Mouse (Mus musculus): ENCODE measurements around the gene Sp1.

Sp1 gene

GRCm38 (mm10) chr15:102405489-102406195 lies at the start of gene Sp1:
TSS of gene Sp1 (plus strand) at chr15:102406143.
- in situ Hi-C loops (cut with MboI, MseI), result loop anchor here (25.0 kb wide), 1 partner anchor 857 kb away; the partner anchor contains the start of genes Copz1 and Nfe2

DNA sequence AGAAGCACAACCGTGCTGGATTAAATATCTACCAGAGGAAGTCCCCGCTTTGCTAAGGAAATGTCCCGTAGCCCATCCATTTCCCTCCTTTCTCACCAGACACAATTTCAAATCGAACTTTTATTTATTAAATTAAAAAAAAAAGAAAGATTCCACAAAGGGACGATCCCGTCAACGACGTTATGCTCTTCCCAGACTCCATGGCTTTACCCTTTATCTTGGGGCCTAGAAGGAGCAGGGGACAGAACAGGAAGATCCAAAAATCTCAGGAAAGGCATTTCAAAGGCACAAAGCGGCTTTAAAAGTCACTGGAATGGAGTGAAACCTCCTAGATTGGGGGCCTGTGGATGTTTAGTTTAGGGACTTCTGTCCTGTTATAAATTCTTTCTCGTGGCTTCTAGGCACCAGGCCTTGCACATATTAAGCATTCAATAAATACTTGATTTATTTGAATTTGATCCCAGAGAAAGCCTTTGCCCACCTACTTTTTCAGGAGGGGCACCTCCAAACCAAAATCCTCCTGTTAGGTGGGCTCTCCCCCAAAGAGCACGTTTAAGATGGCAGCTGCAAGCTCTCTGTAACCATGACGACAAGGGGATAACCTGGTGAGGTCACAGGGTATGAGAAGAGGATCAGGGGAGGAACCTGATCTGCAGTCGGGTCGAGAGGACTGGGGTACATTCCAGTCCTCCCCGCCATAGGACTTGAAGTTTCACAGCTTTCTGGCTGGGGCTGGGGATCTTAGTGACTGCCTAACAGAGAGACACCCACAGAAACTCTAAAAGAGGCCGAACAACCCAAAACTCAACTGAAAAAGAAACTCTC lies 49.2 kb upstream of the Sp1 start:
- in situ Hi-C loops (cut with MboI, MseI), result no loop called here

GRCm38 (mm10) chr15:102358126-102358525 lies 47.8 kb upstream of the Sp1 start:
- in situ Hi-C loops (cut with MboI, MseI), result no loop called here

DNA sequence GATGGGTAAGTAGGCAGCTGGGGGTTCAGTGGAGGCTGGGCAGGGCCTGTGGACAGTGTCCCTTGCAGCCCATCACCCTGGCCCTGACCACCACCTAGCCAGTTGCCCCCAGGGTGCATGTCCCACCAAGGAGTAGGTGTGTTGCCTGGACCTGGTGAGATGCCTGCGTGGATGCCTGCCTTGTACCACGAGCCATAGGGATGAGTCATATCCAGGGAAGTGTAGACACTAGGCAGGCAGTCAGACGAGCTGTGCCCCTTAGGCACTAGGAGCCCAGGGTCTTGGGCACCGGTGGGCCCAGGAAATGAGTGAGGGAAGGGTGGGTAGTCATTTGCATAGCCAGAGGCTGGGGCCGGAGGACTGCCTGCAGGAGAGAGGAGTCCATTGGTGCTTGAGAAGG lies 47.1 kb upstream of the Sp1 start:
- in situ Hi-C loops (cut with MboI, MseI), result no loop called here

GRCm38 (mm10) chr15:102362648-102363047 lies 43.3 kb upstream of the Sp1 start:
- in situ Hi-C loops (cut with MboI, MseI), result no loop called here

GRCm38 (mm10) chr15:102364678-102365077 lies 41.3 kb upstream of the Sp1 start:
- in situ Hi-C loops (cut with MboI, MseI), result no loop called here

DNA sequence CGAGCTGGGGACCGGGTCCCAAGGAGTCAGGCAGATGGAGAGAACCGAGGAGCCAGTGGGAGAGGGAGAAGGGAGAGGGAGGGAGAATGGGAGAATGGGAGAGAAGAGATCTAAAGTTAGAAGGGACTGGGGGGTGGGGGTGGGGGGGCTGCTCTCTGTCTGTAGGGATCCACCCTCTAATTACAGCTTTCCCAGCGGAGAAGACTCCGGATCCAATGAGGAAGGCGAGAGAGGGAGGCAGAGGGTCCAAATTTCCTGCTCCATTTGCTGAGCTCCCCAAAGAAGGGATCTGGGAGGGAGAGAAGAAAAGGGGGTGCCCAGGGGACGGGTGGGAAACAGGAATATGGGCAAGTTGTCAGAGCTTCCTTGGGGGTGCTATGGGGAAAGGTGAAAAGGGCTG lies 39.7 kb upstream of the Sp1 start:
- in situ Hi-C loops (cut with MboI, MseI), result no loop called here

DNA sequence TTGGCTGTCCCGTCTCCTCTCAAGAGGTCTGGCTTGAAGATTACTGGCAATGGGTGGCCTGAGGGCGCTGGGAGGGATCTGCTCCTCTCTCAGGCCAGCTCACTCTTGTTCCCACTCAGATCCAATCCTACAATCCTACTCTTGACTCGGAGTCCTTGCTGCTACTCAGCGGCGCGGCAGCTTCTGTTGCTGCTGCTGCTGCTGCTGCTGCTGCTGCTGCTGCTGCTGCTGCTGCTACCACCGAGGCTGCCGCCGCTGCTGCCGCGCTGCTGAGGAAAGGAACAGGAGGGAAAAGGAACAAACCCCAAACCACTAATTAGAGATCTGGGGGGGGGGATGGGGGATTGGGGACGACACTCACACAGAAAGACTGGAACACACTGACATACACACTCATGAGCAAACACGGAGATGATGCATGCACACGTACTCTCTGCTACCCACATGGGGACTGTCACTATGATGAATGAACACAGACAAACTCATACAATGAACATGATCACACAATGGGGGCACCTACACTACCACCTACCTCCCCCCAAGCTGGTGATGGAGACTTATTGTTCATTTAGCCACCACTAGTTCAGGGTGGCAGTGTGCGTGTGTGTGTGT lies 39.1 kb upstream of the Sp1 start, which contains the start of gene Sp7:
Sp7 (minus strand) TSS at position 450 of the 612 bp plus-strand sequence.
- in situ Hi-C loops (cut with MboI, MseI), result no loop called here

DNA sequence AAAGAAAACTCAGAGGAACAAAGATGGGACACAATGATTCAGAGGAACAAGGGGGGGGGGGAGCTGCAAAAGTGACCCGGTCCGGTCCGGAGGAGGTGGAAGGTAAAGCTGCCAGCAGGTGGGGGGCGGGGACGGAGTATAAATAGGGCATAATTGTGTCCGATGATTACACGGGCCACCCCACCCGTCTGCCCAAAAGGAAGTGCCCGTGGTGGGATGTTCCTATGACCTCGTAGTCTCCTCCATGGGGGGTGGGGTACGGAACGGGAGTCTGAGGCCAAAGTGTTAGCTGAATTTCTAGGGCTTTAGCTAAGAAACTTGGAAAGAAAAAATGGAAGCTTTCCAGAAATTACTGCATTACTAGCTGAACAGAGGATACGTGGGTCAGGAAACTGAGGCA lies 36.0 kb upstream of the Sp1 start:
- in situ Hi-C loops (cut with MboI, MseI), result loop anchor here (5.0 kb wide), 1 partner anchor 33 kb away; no protein-coding TSS in a partner anchor

DNA sequence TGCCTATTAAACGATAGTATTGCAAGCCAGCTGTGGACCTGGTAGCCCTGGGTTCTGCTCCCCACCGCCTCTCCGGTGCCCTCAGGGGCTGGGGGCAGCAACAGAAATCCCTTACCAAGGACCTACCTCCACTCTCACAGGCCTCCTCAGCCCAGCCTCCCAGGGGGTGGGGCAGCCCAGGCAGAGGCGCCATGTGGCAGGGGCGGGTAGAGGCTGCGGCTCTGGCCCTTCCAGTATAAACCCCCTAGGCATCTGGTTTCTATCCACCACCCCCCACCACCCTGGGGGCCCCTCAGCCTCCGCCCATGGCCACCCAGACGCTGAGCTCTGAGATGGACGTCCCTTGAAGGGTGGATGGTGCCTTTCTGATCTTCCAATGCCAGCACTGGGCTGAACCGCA lies 35.2 kb upstream of the Sp1 start:
- in situ Hi-C loops (cut with MboI, MseI), result loop anchor here (5.0 kb wide), 1 partner anchor 33 kb away; no protein-coding TSS in a partner anchor

- in situ Hi-C loops (cut with MboI, MseI), result loop anchor here (5.0 kb wide), 1 partner anchor 71 kb away; the partner anchor contains the start of gene Amhr2
Measured at GRCm38 (mm10) chr15:102376453-102377162, 29.3 kb upstream of the Sp1 start.

GRCm38 (mm10) chr15:102377163-102377543 lies 28.8 kb upstream of the Sp1 start:
- in situ Hi-C loops (cut with MboI, MseI), result loop anchor here (5.0 kb wide), 1 partner anchor 70 kb away; the partner anchor contains the start of gene Amhr2

- in situ Hi-C loops (cut with MboI, MseI), result loop anchor here (5.0 kb wide), 1 partner anchor 69 kb away; the partner anchor contains the start of gene Amhr2
Measured at GRCm38 (mm10) chr15:102377810-102378262, 28.1 kb upstream of the Sp1 start.

- in situ Hi-C loops (cut with MboI, MseI), result no loop called here
Measured at GRCm38 (mm10) chr15:102381575-102381974, 24.4 kb upstream of the Sp1 start.

GRCm38 (mm10) chr15:102383671-102384070 lies 22.3 kb upstream of the Sp1 start:
- in situ Hi-C loops (cut with MboI, MseI), result no loop called here

DNA sequence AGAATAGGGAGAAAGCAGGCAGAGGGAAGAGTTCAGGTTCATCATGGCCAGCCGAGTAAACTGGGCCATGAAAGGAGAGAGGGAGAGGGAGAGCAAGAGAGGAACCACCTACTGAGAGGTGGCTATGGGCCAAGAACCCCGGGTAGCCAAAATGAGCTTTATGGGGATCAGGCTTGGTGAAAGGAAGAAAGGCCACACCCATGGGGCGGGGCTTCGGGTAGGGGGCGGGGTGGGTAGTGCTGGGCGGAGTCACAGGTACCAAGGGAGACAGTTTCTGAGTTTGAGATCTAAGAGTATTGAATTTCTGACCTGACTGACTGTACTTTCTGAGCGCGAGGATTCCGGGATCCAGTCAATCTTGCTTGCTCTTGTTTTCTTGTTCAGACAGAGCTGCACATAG lies 19.3 kb upstream of the Sp1 start:
- in situ Hi-C loops (cut with MboI, MseI), result no loop called here

GRCm38 (mm10) chr15:102388942-102389341 lies 17.0 kb upstream of the Sp1 start:
- in situ Hi-C loops (cut with MboI, MseI), result no loop called here

DNA sequence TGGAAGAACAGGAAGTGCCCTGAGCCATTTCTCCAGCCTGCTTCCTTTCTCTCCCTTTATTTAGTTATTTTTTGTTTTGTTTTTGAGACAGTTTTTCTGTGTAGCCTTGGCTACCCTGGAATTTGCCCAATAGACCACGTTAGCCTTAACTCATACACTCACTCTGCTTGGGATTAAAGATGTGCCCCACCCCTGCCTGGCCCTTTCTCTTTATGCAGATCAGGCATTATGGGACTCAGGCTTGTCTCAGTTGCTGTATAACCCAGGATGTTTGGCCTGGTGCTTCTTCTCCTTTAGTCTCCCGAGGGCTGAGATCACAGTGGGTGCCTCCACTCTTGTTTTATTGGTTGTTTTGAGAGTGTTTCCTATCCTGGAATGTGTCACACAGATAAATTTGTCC lies 13.4 kb upstream of the Sp1 start:
- in situ Hi-C loops (cut with MboI, MseI), result no loop called here

- in situ Hi-C loops (cut with MboI, MseI), result no loop called here
Measured at GRCm38 (mm10) chr15:102393584-102394014, 12.3 kb upstream of the Sp1 start.

- in situ Hi-C loops (cut with MboI, MseI), result no loop called here
Measured at GRCm38 (mm10) chr15:102395061-102395460, 10.9 kb upstream of the Sp1 start.

GRCm38 (mm10) chr15:102398629-102399028 lies 7.3 kb upstream of the Sp1 start:
- in situ Hi-C loops (cut with MboI, MseI), result no loop called here

Data from T-helper 1 cell (primary cell).